Comparison of ENCODE assay signal across 8 mouse cellular contexts in the genomic region with DNA sequence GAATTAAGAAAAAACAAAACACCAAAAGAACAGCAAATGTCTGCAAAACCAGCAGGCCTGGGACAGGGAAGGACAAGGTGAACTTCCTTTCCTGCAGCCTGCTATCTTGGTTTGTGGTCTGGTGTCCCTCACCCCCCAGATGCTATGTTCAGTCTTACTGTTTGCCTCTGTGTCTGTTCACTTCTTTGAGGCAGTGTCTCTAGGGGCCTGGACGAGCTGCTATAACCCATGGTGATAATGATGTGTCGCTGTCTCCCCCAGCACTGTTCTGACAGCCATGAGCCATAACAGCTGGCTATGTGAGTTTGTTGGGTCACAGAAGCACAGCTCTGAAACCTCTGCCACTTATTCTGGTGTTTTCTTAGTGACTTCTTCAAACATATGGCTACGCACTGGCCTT. TPM values are rescaled to one million over a fixed set of nuclear protein-coding genes. Genes with fewer than 3 reads are reported as not detected.
DNase-seq lines count a peak whose midpoint lies in the region; ATAC-seq lines count a peak whose summit lies in the region.

No protein-coding gene starts in this region.

- no peak overlapping the region for H3K4me3 ChIP-seq in liver, embryonic 12.5 days
- no peak overlapping the region for H3K4me3 ChIP-seq in stomach, embryonic 14.5 days (ENCODE audit: low read depth, low read length)

- no peaks in the 10 kb centered on the region for H3K9me3 ChIP-seq in liver, embryonic 12.5 days (replicated peaks)
- H3K9me3 ChIP-seq in stomach, embryonic 14.5 days (ENCODE audit: control insufficient read depth, low read depth, low read length) = no peaks in the 10 kb centered on the region

- whole genome bisulfite sequencing in liver, embryonic 12.5 days (ENCODE audit: insufficient replicate concordance) = 42% methylated on average over 3 of the region's 3 CpGs
- WGBS in stomach, embryonic 14.5 days = 47% methylated on average over 3 of the region's 3 CpGs

- peaks cover 47% of the 10 kb centered on the region for H3K4me1 ChIP-seq in liver, embryonic 12.5 days
- H3K4me1 ChIP-seq in stomach, embryonic 14.5 days (ENCODE audit: control insufficient read depth, insufficient read depth, low read length) = peaks cover 48% of the 10 kb centered on the region

- no peak overlapping the region for H3K4me2 ChIP-seq in liver, embryonic 12.5 days
- no peak overlapping the region for H3K4me2 ChIP-seq in stomach, embryonic 14.5 days (replicated peaks; ENCODE audit: low read depth, low read length)

- peaks cover 15% of the 10 kb centered on the region for H3K27me3 ChIP-seq in liver, embryonic 12.5 days (replicated peaks)
- H3K27me3 ChIP-seq in stomach, embryonic 14.5 days (ENCODE audit: control insufficient read depth, insufficient read depth, low read length) = no peaks in the 10 kb centered on the region

- ATAC-seq in liver, embryonic 12.5 days = no peak
- ATAC-seq in stomach, embryonic 14.5 days (ENCODE audit: insufficient number of reproducible peaks, insufficient read depth, low FRiP score, low read depth) = no peak

- H3K9ac ChIP-seq in liver, embryonic 12.5 days = no peak overlapping the region
- H3K9ac ChIP-seq in stomach, embryonic 14.5 days (replicated peaks; ENCODE audit: low read depth, low read length) = no peak overlapping the region

- DNase-seq in B cell, adult 2 months = peak; percentile 41 to 46
- peak; percentile 32 for DNase-seq in T-cell, adult 2 months (ENCODE audit: low spot score)
- DNase-seq in heart, postnatal 25 days (ENCODE audit: low spot score) = peak; percentile 46
- DNase-seq in urinary bladder, postnatal 25 days (ENCODE audit: low spot score) = no peak
- no peak for DNase-seq in layer of hippocampus, adult 9-10 months (ENCODE audit: low spot score)
- no peak for DNase-seq in layer of hippocampus, adult 9-11 months

- intact Hi-C loops in heart, postnatal 25 days (cut with DNase I) = loop anchor here (1.0 kb wide), 1 partner anchor 22 kb away; no protein-coding TSS in a partner anchor

- peak overlapping the region; percentile 57 for H3K27ac ChIP-seq in liver, embryonic 12.5 days
- H3K27ac ChIP-seq in stomach, embryonic 14.5 days (ENCODE audit: low read length) = peak overlapping the region; percentile 84; the same call in 1 of the 2 replicates

- H3K36me3 ChIP-seq in liver, embryonic 12.5 days = no peaks in the 10 kb centered on the region
- no peaks in the 10 kb centered on the region for H3K36me3 ChIP-seq in stomach, embryonic 14.5 days (ENCODE audit: control insufficient read depth, insufficient read depth, low read length)

RNA-seq across cellular contexts. Expression of a gene that starts 23.2 kb away (rescaled TPM):
- 10 to 100 TPM; 41.8 to 77.1 TPM for total RNA-seq in heart, postnatal 25 days (2021)
- 5.4 and 6.9 TPM in 2 replicates for polyA plus RNA-seq in liver, embryonic 12.5 days (2016; fragmentation: Nextera tagmentation; extraction: Ambion mirVana)
- polyA plus RNA-seq in stomach, embryonic 14.5 days (2014; fragmentation: Nextera tagmentation; extraction: Ambion mirVana) = 2.5 and 3.0 TPM in 2 replicates

RNA-seq across cellular contexts. Expression of a gene that starts 27.8 kb away (rescaled TPM):
- 10 to 100 TPM; 20.5 to 23.1 TPM for total RNA-seq in heart, postnatal 25 days (2021)
- polyA plus RNA-seq in liver, embryonic 12.5 days (2016; fragmentation: Nextera tagmentation; extraction: Ambion mirVana) = 22.6 and 23.4 TPM in 2 replicates
- polyA plus RNA-seq in stomach, embryonic 14.5 days (2014; fragmentation: Nextera tagmentation; extraction: Ambion mirVana) = 44.0 and 46.6 TPM in 2 replicates

RNA-seq across cellular contexts. Expression of a gene that starts 28.1 kb away (rescaled TPM):
- 10 to 100 TPM; 62.1 to 67.4 TPM for total RNA-seq in heart, postnatal 25 days (2021)
- polyA plus RNA-seq in liver, embryonic 12.5 days (2016; fragmentation: Nextera tagmentation; extraction: Ambion mirVana) = 55.3 and 63.1 TPM in 2 replicates
- polyA plus RNA-seq in stomach, embryonic 14.5 days (2014; fragmentation: Nextera tagmentation; extraction: Ambion mirVana) = 116 and 118 TPM in 2 replicates

Comparison
In these comparisons a context has a peak if more than half of its experiments do, and no peak if none do; other contexts are left out.
1. DNase-seq: peak in B cell, adult 2 months (2 of 2), T-cell, adult 2 months (single experiment) and heart, postnatal 25 days (single experiment); none in urinary bladder, postnatal 25 days (single experiment), layer of hippocampus, adult 9-10 months (single experiment) and layer of hippocampus, adult 9-11 months (single experiment).